Mouse (Mus musculus) frontal cortex, adult (tissue): ENCODE data around the gene Trp53.
A peak's percentile ranks its signal among the peaks of the same experiment; 100 is the strongest.
"Not testable (repeated sequence)": the region's sequence is repeated elsewhere in the genome, so short reads cannot be mapped to it uniquely, and the experiment has no call there.

ENCODE experiments used
- ATAC-seq: cut with Nextera tagmentation; 2 replicates; pipeline ENCODE4 v1.9.2; 2017; ENCODE audit warnings: mild to moderate bottlenecking, moderate library complexity, mixed read lengths; ENCODE audit not compliant: low TSS enrichment

Trp53 gene

GRCm38 (mm10) chr11:69580091-69580514, at the start of gene Trp53, which contains the start of gene Wrap53:
Trp53 (plus strand) TSS chr11:69580359.
Wrap53 (minus strand) TSS chr11:69580255.
- peak; percentile 24; the same call in 1 of the 2 replicates for ATAC-seq

- ATAC-seq, result not testable (repeated sequence)
Measured at GRCm38 (mm10) chr11:69530755-69531154, 49.4 kb upstream of the Trp53 start.

- peak; percentile 41; the same call in 1 of the 2 replicates for ATAC-seq
Measured at GRCm38 (mm10) chr11:69532480-69533150, 47.5 kb upstream of the Trp53 start.

GRCm38 (mm10) chr11:69534990-69535389, 45.2 kb upstream of the Trp53 start:
- ATAC-seq, result no peak

GRCm38 (mm10) chr11:69540700-69541099, 39.5 kb upstream of the Trp53 start:
- ATAC-seq, result no peak

GRCm38 (mm10) chr11:69541741-69542140, 38.4 kb upstream of the Trp53 start:
- ATAC-seq, result not testable (repeated sequence)

GRCm38 (mm10) chr11:69543598-69543997, 36.6 kb upstream of the Trp53 start:
- ATAC-seq, result no peak

GRCm38 (mm10) chr11:69545957-69546356, 34.2 kb upstream of the Trp53 start:
- peak; percentile 68; the same call in 1 of the 2 replicates for ATAC-seq

GRCm38 (mm10) chr11:69546423-69547053, 33.6 kb upstream of the Trp53 start:
- peak; percentile 60; the same call in 1 of the 2 replicates for ATAC-seq

GRCm38 (mm10) chr11:69547071-69547470, 33.1 kb upstream of the Trp53 start:
- no peak for ATAC-seq

- no peak for ATAC-seq
Measured at GRCm38 (mm10) chr11:69549060-69549656, 31.0 kb upstream of the Trp53 start, which contains the start of gene Dnah2. Dnah2 (minus strand) TSS chr11:69549110.

GRCm38 (mm10) chr11:69551310-69551709, 28.8 kb upstream of the Trp53 start:
- no peak for ATAC-seq

- peak; percentile 62; the same call in 1 of the 2 replicates for ATAC-seq
Measured at GRCm38 (mm10) chr11:69552622-69553340, 27.4 kb upstream of the Trp53 start.

GRCm38 (mm10) chr11:69553341-69553721, 26.8 kb upstream of the Trp53 start:
- ATAC-seq, result no peak

- no peak for ATAC-seq
Measured at GRCm38 (mm10) chr11:69554539-69555140, 25.5 kb upstream of the Trp53 start.

- no peak for ATAC-seq
Measured at GRCm38 (mm10) chr11:69557381-69557958, 22.7 kb upstream of the Trp53 start.

GRCm38 (mm10) chr11:69558756-69559155, 21.4 kb upstream of the Trp53 start:
- ATAC-seq, result no peak

GRCm38 (mm10) chr11:69559183-69559582, 21.0 kb upstream of the Trp53 start:
- ATAC-seq, result no peak

GRCm38 (mm10) chr11:69559851-69560765, 20.1 kb upstream of the Trp53 start, which contains the start of gene Efnb3:
Efnb3 (minus strand) TSS chr11:69560205.
- ATAC-seq, result no peak
